Mouse (Mus musculus) c-Kit-positive CD71-positive TER-119-positive erythroid progenitor cells, embryonic 14.5 days (primary cell): ENCODE measurements around the gene Apoc3.

ENCODE experiments used
- DNase-seq: peaks from one replicate; pipeline ENCODE4 v3.0.0-alpha.2; 2013; ENCODE audit warnings: low spot score

Apoc3 gene

GRCm38 (mm10) chr9:46192642-46193041 is 42.8 kb downstream of the Apoc3 start:
- DNase-seq = no peak

GRCm38 (mm10) chr9:46191644-46192043 is 43.8 kb downstream of the Apoc3 start:
- DNase-seq = no peak

GRCm38 (mm10) chr9:46191234-46191633 is 44.2 kb downstream of the Apoc3 start:
- DNase-seq = no peak

GRCm38 (mm10) chr9:46189381-46189780 is 46.1 kb downstream of the Apoc3 start:
- no peak for DNase-seq

GRCm38 (mm10) chr9:46188956-46189355 is 46.5 kb downstream of the Apoc3 start:
- no peak for DNase-seq

GRCm38 (mm10) chr9:46188370-46188769 is 47.1 kb downstream of the Apoc3 start:
- no peak for DNase-seq

GRCm38 (mm10) chr9:46186387-46186786 is 49.0 kb downstream of the Apoc3 start:
- no peak for DNase-seq

GRCm38 (mm10) chr9:46185191-46185590 is 50.2 kb downstream of the Apoc3 start:
- DNase-seq = peak; percentile 12

GRCm38 (mm10) chr9:46184542-46184941 is 50.9 kb downstream of the Apoc3 start:
- no peak for DNase-seq
